Mouse (Mus musculus) spleen, adult 10 weeks (tissue): Measurements from ENCODE around the gene Ciita. TPM values are rescaled to one million over a fixed set of nuclear protein-coding genes. Genes with fewer than 3 reads are reported as not detected.

Experiments used
- polyA plus RNA-seq: library from polyadenylated mRNA; stranded (reverse); fragments of 350-450 nt; fragmentation: Illumina TruSeq; extraction: RNeasy Lipid Tissue Mini Kit (QIAGEN cat#74804); gene quantifications from one replicate; pipeline ENCODE4 v1.2.3, GENCODE M21; 2015; ENCODE audit warnings: low replicate concordance; ENCODE audit not compliant: insufficient read depth

Gene Ciita
- 81.6 TPM for polyA plus RNA-seq

GRCm38 (mm10) chr16:10479857-10480256, at the start of gene Ciita:
Ciita (plus strand) TSS chr16:10480059.

GRCm38 (mm10) chr16:10447264-10447594, 32.6 kb upstream of the Ciita start, which contains the start of gene Tvp23a:
Tvp23a (minus strand) TSS chr16:10447362.

GRCm38 (mm10) chr16:10542698-10543365, 63.0 kb downstream of the Ciita start, which contains the start of gene Dexi:
Dexi (minus strand) TSS chr16:10543054.

GRCm38 (mm10) chr16:10544995-10545622, 65.2 kb downstream of the Ciita start, which contains the start of gene Clec16a:
Clec16a (plus strand) TSS chr16:10545339.

Other genes with a start within 250 kb of the Ciita start
- 17.8 TPM for gene Emp2, start 166.1 kb upstream of the Ciita start, polyA plus RNA-seq
- gene Tekt5, start 84.6 kb upstream of the Ciita start, polyA plus RNA-seq: not detected
- gene Nubp1, start 68.1 kb upstream of the Ciita start, polyA plus RNA-seq: 37.3 TPM
- 0.52 TPM for gene Tvp23a, start 32.7 kb upstream of the Ciita start, polyA plus RNA-seq
- gene Dexi, start 63.0 kb downstream of the Ciita start, polyA plus RNA-seq: 16.5 TPM
- gene Clec16a, start 65.3 kb downstream of the Ciita start, polyA plus RNA-seq: 12.4 TPM